Mouse (Mus musculus) layer of hippocampus, postnatal 25 days (tissue): Measurements from ENCODE around the gene Samd1. TPM values are rescaled to one million over a fixed set of nuclear protein-coding genes. Genes with fewer than 3 reads are reported as not detected.

Experiments used
- DNase-seq, 2 experiments: peaks; one replicate each; pipeline ENCODE4 v3.0.0; 2022; ENCODE audit warnings: mixed read lengths in 2 of 2, low spot score in 1 of 2; ENCODE audit errors: extremely low spot score in 1 of 2
- total RNA-seq, 2 experiments: library from RNA; stranded (reverse); gene quantifications; 2 replicates each; pipeline ENCODE4 v1.2.3; 2021

Gene Samd1
- total RNA-seq, result 10 to 100 TPM; 44.2 to 45.4 TPM

DNA sequence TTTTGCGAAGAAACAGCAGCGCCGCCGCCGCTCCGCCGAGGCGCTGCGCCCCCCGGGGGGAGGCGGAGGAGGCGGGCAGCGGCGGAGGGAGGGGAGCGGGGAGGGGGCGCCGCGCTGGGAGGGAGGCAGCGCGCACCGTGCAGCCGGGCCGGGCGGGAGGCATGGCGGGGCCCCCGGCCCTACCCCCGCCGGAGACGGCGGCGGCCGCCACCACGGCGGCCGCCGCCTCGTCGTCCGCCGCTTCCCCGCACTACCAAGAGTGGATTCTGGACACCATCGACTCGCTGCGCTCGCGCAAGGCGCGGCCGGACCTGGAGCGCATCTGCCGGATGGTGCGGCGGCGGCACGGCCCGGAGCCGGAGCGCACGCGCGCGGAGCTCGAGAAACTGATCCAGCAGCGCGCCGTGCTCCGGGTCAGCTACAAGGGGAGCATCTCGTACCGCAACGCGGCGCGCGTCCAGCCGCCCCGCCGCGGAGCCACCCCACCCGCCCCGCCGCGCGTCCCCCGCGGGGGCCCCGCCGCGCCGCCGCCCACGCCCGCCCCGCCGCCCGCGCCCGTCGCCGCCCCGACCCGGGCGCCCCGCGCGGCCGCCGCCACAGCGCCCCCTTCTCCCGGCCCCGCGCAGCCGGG is at the start of gene Samd1:
Gene Samd1 (plus strand): TSS at position 162 of the 631 bp plus-strand sequence.
- DNase-seq, result peak in 1 of 2 experiments; percentile 51

DNA sequence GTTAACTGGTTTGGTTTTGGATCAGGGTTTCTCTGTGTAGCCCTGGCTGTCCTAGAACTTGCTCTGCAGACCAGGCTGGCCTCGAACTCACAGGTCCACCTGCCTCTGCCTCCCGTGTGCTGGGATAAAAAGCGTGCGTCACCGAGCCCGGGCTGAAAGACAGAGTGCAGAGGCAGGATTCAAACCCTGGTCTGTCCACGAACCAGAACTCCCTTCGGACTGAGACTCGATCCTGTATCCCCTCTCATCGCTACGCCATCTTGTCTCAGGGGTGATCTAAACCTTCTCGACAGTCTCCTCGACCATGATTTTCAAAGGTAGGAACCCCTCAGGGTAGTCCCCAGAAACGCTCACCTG is 42.7 kb upstream of the Samd1 start:
- no peak for DNase-seq

DNA sequence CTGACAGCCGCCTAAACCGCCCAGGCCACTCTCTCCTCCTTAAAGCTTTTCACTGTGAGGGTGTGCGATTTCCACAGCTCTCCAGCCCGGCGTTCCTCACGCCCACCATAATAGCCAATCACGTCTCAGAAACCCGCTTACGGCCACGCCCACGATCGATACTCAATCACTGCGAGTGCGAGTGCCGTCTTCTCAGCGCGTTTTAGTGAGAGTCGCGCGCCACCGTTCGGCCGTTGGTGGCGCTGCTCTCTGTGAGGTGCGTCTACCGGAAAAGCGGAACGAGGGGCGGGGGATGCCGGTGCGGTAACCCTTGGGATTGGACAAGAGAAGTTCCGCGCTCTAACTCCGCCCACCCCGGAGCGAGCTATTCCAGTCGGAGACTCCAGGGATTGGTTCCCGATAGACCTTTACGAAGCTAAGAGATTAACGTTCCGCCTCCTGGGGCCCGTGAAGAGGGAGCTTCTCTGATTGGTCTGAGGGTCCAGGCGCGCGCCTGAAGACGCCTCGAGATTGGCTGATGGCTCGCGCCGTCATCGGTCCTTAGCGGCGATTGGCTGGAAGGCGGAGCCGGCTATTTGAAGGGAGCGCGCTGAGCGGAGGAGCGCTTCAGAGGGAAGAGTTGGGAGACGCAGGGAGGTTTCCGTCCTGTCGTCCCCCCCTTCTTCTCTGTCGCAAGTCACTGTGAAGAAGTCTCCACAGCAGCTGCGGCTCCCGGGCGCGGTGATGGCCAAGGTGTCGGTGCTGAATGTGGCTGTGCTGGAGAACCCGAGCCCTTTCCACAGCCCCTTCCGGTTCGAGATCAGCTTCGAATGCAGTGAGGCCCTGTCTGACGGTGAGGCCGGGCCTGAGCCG is 42.1 kb upstream of the Samd1 start, which contains the start of the genes Gm10644 and Asf1b:
Gene Gm10644 (minus strand): TSS at position 100 of the 852 bp plus-strand sequence.
Gene Asf1b (plus strand): TSS at position 402 of the 852 bp plus-strand sequence.
- DNase-seq, result peak; percentile 85 to 86

DNA sequence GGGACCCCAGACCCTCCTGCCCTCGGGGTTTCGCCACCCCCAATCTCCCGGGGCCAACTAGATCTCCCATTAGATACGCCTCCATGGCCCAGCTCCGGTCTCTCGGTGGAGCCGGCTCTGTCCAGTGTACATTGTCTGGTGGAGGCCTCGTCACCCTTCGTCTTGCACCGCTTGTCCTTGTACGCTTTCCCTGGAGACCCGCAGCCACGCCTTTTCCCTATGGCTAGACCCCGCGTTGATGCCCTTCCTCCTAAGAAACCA is 41.6 kb upstream of the Samd1 start:
- DNase-seq, result no peak

DNA sequence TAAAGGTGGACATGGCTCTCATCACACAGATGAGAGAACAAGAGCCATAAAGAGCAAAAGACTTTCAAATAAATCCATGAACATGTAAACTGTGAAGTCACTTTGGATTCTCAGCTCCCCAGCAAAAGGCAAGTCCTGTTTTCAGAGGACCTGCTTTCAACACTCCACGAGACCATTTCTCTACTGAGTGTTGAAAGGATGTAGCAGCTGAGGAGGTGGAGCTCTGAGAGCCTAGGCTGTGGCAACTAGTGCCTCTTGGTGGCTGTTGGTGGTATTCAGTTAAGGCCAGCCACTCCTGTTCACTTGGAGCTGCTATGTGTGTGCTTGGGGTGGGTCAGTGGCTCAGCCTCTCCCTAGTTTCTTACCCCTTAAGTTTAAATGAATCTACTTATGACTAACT is 40.7 kb upstream of the Samd1 start:
- DNase-seq, result no peak

DNA sequence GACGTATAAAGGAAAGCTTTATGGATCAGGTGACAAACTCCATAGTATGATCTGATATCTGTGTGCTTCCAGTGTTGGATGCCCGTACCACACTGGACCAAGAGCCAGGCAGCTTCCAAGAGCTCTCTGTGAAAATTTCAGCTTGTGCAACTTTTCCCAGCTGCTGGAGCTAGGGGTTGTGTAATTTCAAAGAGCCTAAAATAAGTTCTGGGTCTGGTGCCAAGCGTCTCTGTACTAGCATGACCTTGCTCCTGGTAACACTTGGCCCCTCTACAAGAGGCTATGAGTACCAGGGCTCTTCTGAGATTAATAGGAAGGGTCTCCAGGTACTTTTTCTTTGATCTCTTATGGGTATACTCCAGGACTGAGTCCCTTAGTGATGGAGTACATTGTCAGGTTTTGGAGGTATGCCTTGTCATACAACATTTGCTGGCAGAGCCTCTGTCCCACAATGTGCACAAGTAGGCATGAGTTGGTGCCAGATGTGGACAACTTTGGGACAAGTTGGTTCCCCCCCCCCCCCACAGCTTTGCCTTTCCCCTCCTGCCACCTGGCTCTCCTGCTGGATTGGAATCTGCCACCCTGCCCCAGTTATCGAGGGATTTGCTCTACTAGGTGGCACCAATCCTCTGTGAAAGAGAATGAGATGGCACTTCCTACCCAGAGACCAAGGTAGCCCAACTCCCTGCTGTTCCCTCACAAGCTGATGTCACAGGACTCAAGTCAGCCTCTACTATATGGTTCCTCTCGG is 33.3 kb upstream of the Samd1 start:
- DNase-seq, result no peak

DNA sequence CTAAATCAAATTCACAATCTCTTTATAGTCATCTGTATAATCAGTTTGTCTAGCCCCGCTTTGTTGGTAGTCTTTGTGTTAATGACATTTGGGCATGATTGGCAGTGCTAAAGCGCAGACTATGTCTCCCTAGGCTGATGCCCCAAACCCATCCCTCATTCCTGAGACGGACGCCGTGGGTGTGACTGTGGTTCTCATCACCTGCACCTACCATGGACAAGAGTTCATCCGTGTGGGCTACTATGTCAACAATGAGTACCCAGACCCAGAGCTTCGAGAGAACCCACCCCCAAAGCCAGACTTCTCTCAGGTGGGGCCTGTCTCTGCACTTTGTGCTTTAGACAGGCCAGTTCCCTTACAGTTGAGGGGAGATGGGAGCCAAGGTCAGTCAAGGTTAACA is 29.8 kb upstream of the Samd1 start:
- DNase-seq, result no peak

DNA sequence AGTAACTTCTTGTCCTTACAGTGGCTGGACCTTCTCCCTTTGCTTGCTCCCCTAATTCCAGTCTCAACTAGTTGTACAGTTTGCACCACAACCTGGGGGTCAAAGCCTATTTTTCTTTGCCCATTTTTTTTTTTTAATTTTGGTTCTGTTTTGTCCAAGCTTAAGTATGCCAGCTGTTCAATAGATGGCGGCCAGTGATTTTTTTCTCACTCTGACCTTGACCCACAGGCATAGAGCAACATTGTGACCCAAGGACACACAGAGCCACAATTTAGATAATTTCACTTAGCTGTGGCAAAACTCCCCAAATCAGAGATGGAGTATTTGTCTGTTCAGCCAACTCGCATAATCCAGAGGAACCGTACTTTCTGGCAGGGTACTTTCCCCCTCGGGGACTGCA is 26.4 kb upstream of the Samd1 start:
- DNase-seq, result no peak

DNA sequence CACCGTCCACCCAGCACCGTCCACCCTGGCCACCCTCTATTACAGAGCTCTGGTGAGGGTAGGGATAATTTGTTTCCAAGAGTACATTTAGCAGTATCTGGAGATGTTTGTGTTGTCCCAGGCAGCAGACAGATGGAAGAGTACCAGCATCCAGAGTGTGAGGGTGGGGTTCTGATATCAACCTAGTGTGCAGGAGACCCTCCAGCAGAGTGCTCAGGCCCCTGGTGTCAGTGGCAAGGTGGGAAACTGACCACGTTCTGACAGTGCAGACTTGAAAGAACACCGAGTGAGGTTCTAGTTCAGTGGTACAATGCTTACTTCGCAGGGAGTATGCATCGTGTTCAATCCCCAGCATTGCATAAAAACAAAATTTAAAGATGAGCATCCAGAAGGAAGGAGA is 25.8 kb upstream of the Samd1 start:
- no peak for DNase-seq

DNA sequence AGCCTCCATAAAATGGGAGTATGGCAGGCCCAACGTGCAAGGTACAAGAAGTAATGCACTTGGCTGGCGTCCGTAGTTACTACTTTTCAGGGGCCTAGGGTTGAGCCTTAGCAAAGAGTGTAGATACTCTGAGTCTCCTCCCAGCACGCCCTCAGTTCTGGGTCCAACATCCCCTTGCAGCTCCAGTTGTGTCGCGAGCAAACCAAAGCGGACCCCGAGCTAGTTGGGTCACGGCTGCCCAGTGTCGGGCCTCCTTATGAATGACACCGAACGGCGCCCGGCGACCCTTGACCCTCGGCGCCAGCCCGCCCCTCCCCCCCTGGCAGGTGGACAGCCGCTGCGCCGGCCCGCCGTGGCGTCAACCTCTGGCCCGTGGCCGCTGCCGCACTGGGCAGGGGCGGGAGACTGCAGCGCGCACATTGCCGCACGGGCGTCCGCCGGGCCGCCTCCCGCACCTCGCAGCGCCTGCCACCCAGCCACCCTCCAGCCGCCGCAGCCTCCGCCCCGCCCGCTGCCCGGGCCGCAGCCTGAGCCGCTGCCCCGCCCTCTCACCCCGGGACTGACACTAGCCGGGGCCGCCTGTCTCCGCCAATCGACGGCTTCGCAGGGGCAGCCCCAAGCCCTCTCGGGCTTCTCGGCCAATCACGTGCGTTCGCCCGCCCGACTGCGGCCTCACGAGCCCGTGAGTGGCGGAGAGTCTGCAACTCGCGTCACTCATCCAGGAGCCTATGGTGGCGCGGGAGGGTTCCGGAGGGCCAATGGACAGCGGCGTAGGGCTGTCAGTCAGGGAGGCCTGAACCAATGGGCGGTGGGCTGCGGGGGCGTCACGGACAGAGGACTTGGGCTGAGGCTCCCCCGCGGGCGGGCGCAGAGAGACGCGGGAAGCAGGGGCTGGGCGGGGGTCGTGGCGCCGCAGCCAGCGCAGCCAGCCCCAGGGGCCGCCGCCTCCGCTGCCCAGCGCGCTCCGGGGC is 25.0 kb upstream of the Samd1 start, which contains the start of gene Prkaca:
Gene Prkaca (plus strand): TSS at position 844 of the 971 bp plus-strand sequence.
- peak; percentile 93 to 95 for DNase-seq

DNA sequence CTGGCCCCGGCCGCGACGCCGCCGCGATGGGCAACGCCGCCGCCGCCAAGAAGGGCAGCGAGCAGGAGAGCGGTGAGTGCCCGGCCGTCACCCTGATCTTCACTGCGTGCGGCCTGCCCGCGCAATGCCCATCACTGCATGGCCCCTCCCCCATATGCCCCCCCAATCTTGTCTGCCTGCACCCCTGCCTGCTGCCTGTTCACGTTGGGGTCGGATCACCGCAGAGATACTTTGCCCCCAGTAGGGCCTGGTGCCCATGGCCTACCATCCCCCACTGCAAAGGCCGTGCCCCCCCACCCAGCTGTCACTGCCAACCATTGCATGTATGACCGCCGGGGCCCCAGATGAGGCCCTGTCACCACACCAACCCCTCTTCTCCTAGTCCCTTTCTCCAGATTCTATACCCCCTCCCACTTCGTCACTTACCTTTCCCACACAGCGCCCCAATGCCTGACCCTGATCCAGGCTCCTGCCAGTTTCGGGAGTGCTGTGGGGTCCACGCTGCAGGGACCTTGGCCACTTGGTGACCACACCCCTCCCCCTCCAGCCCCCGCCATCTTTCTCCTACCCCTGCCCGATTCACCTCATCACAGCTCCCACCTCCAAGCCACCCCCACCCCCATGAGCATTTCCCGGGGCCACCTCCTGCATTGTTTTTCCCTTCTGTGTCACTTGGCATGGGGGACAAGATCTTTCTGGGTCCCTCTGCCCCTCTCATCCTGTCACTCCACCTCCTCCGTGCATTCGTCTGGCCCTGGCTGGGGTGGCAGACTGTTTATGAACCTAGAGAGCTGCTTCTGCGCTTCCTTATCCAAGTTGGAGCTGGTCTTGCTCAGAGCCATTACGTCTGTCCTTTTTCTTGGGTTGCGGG is 24.1 kb upstream of the Samd1 start:
- no peak for DNase-seq

DNA sequence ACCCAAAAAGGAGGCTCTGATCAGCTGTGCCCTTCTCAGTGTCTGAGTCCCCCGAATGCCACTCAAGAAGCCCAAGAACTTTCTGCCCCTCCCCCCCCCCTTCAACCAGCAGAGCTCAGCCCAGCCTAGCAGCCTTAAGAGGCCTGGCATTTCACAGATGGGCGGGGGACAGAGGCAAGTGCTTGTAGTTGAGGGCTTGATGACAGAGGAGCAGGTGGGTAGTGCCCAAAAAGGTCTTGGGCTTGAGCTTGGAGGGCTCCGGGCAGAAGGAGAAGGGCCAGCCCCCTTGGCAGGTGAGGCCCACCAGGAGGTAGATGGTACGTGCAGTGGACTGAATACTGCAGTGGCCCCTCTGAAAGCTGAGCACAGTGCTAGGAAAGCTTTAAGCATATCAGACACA is 23.0 kb upstream of the Samd1 start:
- DNase-seq, result no peak

DNA sequence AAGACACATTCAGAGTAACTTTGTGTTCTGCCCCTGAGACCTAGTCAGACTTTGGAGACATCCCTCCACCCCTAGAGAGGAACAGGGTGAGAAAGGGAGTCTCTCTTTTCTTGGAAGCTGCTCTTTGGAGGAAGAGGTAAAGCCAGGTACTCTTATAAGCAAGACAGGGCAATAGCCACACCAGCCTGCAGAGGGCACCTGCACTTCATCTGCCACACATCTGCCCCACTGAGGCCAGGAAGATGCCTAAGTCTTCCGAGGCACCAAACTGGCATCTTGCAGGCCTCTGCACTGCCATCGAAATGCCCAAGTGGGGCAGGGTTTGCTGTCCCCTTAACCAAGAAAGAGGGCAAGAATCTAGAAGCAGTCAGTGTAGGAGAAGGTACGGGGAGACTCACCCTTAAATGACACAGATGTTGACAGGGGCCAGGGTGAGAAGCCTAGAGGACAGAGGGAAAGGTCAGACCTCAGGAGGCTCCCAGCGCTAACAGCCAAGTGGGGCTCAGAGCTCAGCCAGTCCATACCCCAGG is 21.3 kb upstream of the Samd1 start:
- no peak for DNase-seq

DNA sequence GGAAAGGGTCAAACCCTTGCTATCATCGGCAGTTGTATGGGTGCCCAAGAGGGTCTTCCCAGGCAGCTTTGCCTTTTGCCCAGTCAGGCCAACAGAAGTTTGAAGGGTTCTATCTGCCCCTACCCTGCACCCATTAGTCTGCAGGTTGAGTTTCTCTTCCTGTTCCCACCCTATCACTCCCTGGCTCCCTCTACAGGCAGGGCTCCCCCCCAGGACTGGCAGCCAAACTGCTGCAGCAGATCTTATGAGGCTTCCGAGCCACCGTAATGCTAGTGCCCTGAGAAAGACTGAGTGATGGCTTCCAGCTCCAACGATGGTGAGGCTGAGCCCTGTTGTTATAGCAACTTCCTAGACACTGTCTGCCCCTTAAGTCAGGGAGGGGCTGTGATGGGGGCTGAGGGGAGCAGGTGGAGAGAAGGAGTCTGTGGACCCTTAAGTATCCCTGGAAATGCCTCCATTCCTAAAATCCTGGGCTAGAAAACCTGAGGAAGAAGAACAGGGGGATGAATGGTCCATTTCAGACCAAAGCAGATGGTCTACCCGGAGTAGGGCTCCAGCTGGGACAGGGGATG is 20.6 kb upstream of the Samd1 start:
- DNase-seq, result no peak

DNA sequence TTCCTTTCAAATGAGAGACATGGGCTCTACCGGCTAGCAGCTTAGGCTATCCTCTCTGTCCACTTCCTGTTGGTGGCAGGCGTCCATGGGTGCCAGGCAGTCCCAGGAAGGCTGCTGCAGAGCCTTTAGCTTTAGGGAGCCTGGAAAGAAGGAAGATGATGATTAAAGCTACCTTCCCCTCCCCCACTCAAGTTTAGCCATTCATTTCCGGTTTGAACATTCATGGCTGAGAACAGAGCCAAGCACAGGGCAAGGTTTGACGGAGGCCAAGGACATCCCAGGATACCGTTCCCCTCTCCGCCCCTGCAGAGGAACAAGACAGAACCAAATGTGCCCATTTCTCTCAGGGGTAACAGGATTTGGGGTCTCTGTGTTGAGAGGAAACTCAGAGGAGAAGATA is 19.8 kb upstream of the Samd1 start:
- DNase-seq, result no peak

DNA sequence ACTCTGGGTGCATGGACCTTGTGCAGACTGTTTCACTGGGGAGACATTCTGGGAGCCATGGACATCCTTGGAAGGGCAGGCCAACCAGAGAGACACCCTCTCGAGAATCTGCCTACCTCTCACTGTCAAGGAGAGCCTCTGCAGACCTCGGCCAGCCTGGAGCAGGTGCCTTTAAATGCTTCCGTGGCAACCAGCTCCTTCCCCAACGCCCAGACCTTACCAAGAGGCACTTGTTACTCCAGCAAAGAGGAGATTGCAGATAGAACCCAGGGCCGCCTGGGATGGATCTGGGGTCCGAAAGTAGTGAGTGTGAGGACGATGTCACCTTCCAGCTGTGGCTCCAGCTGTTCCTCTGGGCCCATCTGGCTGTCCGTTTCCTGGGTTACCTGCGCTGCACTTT is 19.3 kb upstream of the Samd1 start:
- DNase-seq, result no peak

DNA sequence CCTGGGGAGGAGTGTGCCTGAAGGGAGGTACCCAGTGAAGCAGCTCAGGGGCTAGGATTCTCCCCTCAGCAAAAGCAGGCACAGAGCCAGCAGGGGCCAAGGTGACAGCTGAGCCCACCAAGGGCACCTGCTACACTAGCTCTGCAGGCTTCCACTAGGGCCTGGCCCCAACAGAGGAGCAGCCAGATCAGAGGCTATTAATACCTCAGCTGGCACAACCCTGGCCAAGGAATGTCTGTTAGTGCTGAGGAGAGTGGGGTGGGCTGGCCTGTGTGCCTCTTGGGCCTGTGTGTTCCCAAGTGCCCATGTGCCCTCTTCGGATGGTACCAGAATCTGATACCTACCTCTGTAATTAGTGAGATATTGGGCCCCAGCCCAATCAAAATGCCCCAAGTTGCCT is 17.2 kb upstream of the Samd1 start:
- no peak for DNase-seq

DNA sequence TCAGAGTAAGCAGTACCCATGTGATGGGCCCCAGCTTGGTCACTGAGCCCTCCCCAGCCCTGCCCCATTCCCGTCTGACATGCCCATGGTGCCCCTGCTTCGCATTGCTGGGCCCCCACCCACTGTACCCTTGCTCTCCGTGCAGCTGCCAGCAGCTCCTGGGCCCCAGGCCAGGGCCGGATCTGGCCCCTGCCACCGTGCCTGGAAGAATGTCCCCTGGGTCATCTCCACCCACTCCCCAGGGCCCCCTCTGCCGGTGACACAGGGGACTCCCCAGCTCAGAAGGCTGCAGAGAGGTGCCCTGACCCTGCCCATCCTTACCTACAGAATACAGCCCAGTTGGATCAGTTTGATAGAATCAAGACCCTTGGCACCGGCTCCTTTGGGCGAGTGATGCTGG is 16.6 kb upstream of the Samd1 start:
- no peak for DNase-seq

DNA sequence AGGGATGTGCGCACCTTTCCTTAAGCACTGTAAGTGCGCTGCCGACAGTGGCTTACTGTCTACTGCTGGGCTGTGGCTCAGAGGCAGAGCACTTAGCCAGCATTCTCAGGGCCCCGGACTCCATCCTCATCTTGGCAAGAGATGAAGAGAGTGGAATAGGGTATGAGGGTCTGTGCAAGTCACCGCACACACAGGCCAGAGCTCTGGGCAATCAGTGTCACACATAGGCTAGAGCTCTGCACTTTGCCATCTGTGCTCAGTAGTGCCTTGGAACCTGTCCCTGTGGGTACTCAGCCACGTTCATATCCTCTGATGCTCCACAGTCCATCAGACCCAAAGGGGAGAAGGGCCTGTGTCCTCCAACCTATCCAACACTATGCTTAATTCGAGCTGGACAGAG is 15.9 kb upstream of the Samd1 start:
- no peak for DNase-seq
